Mouse (Mus musculus) forebrain, embryonic 14.5 days (tissue): ENCODE measurements around the gene Mrpl41. TPM values are rescaled to one million over a fixed set of nuclear protein-coding genes. Genes with fewer than 3 reads are reported as not detected.

Source experiments
- ATAC-seq: fragments of 200-750 bp; cut with Nextera tagmentation; 2 replicates; pipeline ENCODE4 v1.8.0; 2017; ENCODE audit warnings: mild to moderate bottlenecking, moderate library complexity
- DNase-seq: peaks from one replicate; pipeline ENCODE4 v3.0.0-alpha.2; 2015; ENCODE audit warnings: low spot score
- H3K27ac ChIP-seq: fragments of 300-500 bp; sonication (generic); 2 replicates; pipeline ENCODE4 v1.5.1; 2014; ENCODE audit warnings: low read depth, mild to moderate bottlenecking, control low read depth, low read length, moderate library complexity
- H3K27me3 ChIP-seq: fragments of 300-500 bp; sonication (generic); replicated peaks from 2 replicates; pipeline ENCODE4 v1.6.1; 2014; ENCODE audit warnings: low read length, control low read depth, mixed read lengths; ENCODE audit not compliant: control insufficient read depth, insufficient read depth
- H3K36me3 ChIP-seq: fragments of 300-500 bp; sonication (generic); 2 replicates; pipeline ENCODE4 v1.6.1; 2014; ENCODE audit warnings: low read length, control low read depth; ENCODE audit not compliant: control insufficient read depth, insufficient read depth
- H3K4me1 ChIP-seq: fragments of 300-500 bp; sonication (generic); 2 replicates; pipeline ENCODE4 v1.6.1; 2014; ENCODE audit warnings: antibody characterized with exemption, low read length, control low read depth; ENCODE audit not compliant: control insufficient read depth, insufficient read depth
- H3K4me2 ChIP-seq: fragments of 300-500 bp; sonication (generic); 2 replicates; pipeline ENCODE4 v1.6.1; 2014; ENCODE audit warnings: mild to moderate bottlenecking, control low read depth, low read length
- H3K4me3 ChIP-seq: fragments of 300-500 bp; sonication (generic); 2 replicates; pipeline ENCODE4 v1.5.1; 2014; ENCODE audit warnings: low read depth, low read length, control low read depth
- H3K9ac ChIP-seq: fragments of 300-500 bp; sonication (generic); 2 replicates; pipeline ENCODE4 v1.6.1; 2014; ENCODE audit warnings: mild to moderate bottlenecking, low read length, control low read depth, moderate library complexity
- H3K9me3 ChIP-seq: fragments of 300-500 bp; sonication (generic); replicated peaks from 2 replicates; pipeline ENCODE4 v1.6.1; 2016; ENCODE audit warnings: low read length, control low read depth, mixed read lengths; ENCODE audit not compliant: control insufficient read depth
- WGBS: fragments of 180-500 bp; shearing (Covaris S2); extraction: QIAGEN DNeasy Blood & Tissue Kit; methylation state at CpG from one replicate; pipeline ENCODE4 v1.1.7; 2014; 5-methylcytosine and 5-hydroxymethylcytosine counted together
- microRNA-seq: library from miRNA; unstranded; fragments of <30 nt; microRNA quantifications from one replicate; pipeline ENCODE4, GENCODE M21; 2016
- polyA plus RNA-seq: library from polyadenylated mRNA; unstranded; fragments of >200 nt; fragmentation: Nextera tagmentation; extraction: Ambion mirVana; gene quantifications from 2 replicates; pipeline ENCODE4 v1.2.1, GENCODE M21; 2014

The Mrpl41 gene
- polyA plus RNA-seq, 1 experiment from 2014 or later = 193 TPM

GRCm38 (mm10) chr2:24926965-24927358 is 47.9 kb downstream of the Mrpl41 start:
- H3K4me3 ChIP-seq = no peak overlapping the region
- H3K36me3 ChIP-seq = 0 out of 2 replicates have a peak, but pooled peaks cover 2% of the 10 kb centered on the region
- 76% methylated on average over 7 of the region's 7 CpGs for WGBS
- no peaks in the 10 kb centered on the region for H3K27me3 ChIP-seq
- H3K9me3 ChIP-seq = no peaks in the 10 kb centered on the region
- H3K27ac ChIP-seq = no peak overlapping the region
- no peak overlapping the region for H3K4me2 ChIP-seq
- ATAC-seq (no peak), DNase-seq (no peak)
- H3K9ac ChIP-seq = no peak overlapping the region
- H3K4me1 ChIP-seq = no peaks in the 10 kb centered on the region

GRCm38 (mm10) chr2:24926345-24926964 is 48.4 kb downstream of the Mrpl41 start:
- H3K36me3 ChIP-seq = 0 out of 2 replicates have a peak, but pooled peaks cover 2% of the 10 kb centered on the region
- H3K9ac ChIP-seq = no peak overlapping the region
- H3K9me3 ChIP-seq = no peaks in the 10 kb centered on the region
- WGBS = 85% methylated on average over 9 of the region's 9 CpGs
- no peak overlapping the region for H3K4me2 ChIP-seq
- DNase-seq = no peak
- H3K4me1 ChIP-seq = no peaks in the 10 kb centered on the region
- ATAC-seq = no peak
- no peak overlapping the region for H3K27ac ChIP-seq
- no peak overlapping the region for H3K4me3 ChIP-seq
- no peaks in the 10 kb centered on the region for H3K27me3 ChIP-seq

GRCm38 (mm10) chr2:24925284-24925683 is 49.6 kb downstream of the Mrpl41 start:
- no peak overlapping the region for H3K4me2 ChIP-seq
- WGBS = 83% methylated on average over 8 of the region's 8 CpGs
- H3K4me3 ChIP-seq = no peak overlapping the region
- ATAC-seq (no peak), DNase-seq (no peak)
- H3K9ac ChIP-seq = no peak overlapping the region
- no peaks in the 10 kb centered on the region for H3K4me1 ChIP-seq
- H3K9me3 ChIP-seq = no peaks in the 10 kb centered on the region
- H3K36me3 ChIP-seq = 0 out of 2 replicates have a peak, but pooled peaks cover 2% of the 10 kb centered on the region
- H3K27me3 ChIP-seq = no peaks in the 10 kb centered on the region
- H3K27ac ChIP-seq = no peak overlapping the region

Small RNA genes within 50 kb of the gene (microRNA-seq; reads per million reads assigned to microRNA genes)
- gene Gm22875 = not detected

Other genes starting within 250 kb of the Mrpl41 start
- 3.6 and 5.5 TPM in 2 replicates for gene Cacna1b, start 211.9 kb downstream of the Mrpl41 start, polyA plus RNA-seq
- gene Ehmt1, start 55.5 kb downstream of the Mrpl41 start, polyA plus RNA-seq = 76.7 and 90.7 TPM in 2 replicates
- 16.6 and 20.5 TPM in 2 replicates for gene Arrdc1, start 39.8 kb downstream of the Mrpl41 start, polyA plus RNA-seq
- gene Zmynd19, start 25.3 kb downstream of the Mrpl41 start, polyA plus RNA-seq = 8.6 and 12.7 TPM in 2 replicates
- 38.0 and 44.3 TPM in 2 replicates for gene Dph7, start 12.7 kb downstream of the Mrpl41 start, polyA plus RNA-seq
- gene Pnpla7, start 935 bp upstream of the Mrpl41 start, polyA plus RNA-seq = 2.8 and 4.1 TPM in 2 replicates
- 96.1 and 123 TPM in 2 replicates for gene Nsmf, start 79.3 kb upstream of the Mrpl41 start, polyA plus RNA-seq
- gene Entpd8, start 105.2 kb upstream of the Mrpl41 start, polyA plus RNA-seq = not detected in 2 replicates
- not detected in 2 replicates for gene Noxa1, start 120.1 kb upstream of the Mrpl41 start, polyA plus RNA-seq
- 18.6 and 22.1 TPM in 2 replicates for gene Nrarp, start 205.7 kb upstream of the Mrpl41 start, polyA plus RNA-seq
- 0.97 and 1.9 TPM in 2 replicates for gene Tor4a, start 221.8 kb upstream of the Mrpl41 start, polyA plus RNA-seq
- 68.8 and 73.5 TPM in 2 replicates for gene Nelfb, start 236.4 kb upstream of the Mrpl41 start, polyA plus RNA-seq
- not detected in 2 replicates for gene Stpg3, start 239.5 kb upstream of the Mrpl41 start, polyA plus RNA-seq
- gene Fam166a, start 243.6 kb upstream of the Mrpl41 start, polyA plus RNA-seq = 1.1 TPM in 1 of 2 replicates, not detected in the other
- gene Tubb4b, start 249.6 kb upstream of the Mrpl41 start, polyA plus RNA-seq = 392 and 409 TPM in 2 replicates